Mouse (Mus musculus): ENCODE measurements around the gene Gm28230. TPM values are rescaled to one million over a fixed set of nuclear protein-coding genes. Genes with fewer than 3 reads are reported as not detected.

Gene Gm28230
- polyA plus RNA-seq, 1 experiment: 0.18 TPM

DNA sequence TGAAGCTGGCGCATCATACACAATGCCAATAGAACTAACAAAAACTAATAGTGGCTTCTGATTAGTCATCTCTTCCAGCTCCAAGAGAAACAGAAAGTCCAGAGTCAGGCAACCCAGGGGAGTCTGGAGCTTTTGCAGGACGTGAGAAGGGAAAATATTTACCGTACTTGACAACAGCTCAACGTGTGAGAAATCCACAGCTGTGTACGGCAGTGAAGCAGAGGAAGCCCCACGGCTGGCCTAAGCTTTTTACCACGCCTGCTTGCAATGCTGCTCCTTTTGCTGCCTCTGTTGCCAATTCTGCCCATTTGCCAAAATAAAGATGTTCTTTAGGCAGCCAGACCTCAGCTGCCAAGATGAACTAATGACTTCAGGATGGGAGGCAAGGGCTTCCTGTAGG, 69.0 kb downstream of the Gm28230 start:
- DNase-seq: no peak
- Histone ChIP-seq H3K4me1 (ENCODE audit: control insufficient read depth, insufficient read depth, low read length) (no peaks in the 10 kb centered on the region), H3K4me3 (replicated peaks; ENCODE audit: extremely low read depth, low read depth, low read length) (no peak overlapping the region)
- WGBS: 32% methylated on average over 7 of the region's 7 CpGs
- TF ChIP-seq CTCF (IDR thresholded peaks at IDR 0.05; ENCODE audit: insufficient read depth, low read length): no peak
- no peak for TF ChIP-seq POLR2A (IDR thresholded peaks at IDR 0.05; ENCODE audit: borderline replicate concordance, extremely low read depth, low read depth, low read length)

Other genes starting within 250 kb of the Gm28230 start
- 5.5 and 6.2 TPM in 2 replicates for gene Lnpk, start 147.3 kb upstream of the Gm28230 start, polyA plus RNA-seq (2012; rRNA removed)
- not detected in 2 replicates for gene Evx2, start 67.2 kb upstream of the Gm28230 start, polyA plus RNA-seq (2012; rRNA removed)
- gene Hoxd13, start 58.4 kb upstream of the Gm28230 start, polyA plus RNA-seq (2012; rRNA removed): 0.04 and 0.15 TPM in 2 replicates
- gene Hoxd12, start 51.7 kb upstream of the Gm28230 start, polyA plus RNA-seq (2012; rRNA removed): not detected in 2 replicates
- 0.24 TPM in 1 of 2 replicates, not detected in the other for gene Hoxd11, start 47.2 kb upstream of the Gm28230 start, polyA plus RNA-seq (2012; rRNA removed)
- not detected in 2 replicates for gene Hoxd10, start 34.8 kb upstream of the Gm28230 start, polyA plus RNA-seq (2012; rRNA removed)
- 0.43 and 0.75 TPM in 2 replicates for gene Hoxd9, start 29.0 kb upstream of the Gm28230 start, polyA plus RNA-seq (2012; rRNA removed)
- 0.49 and 0.67 TPM in 2 replicates for gene Hoxd8, start 22.1 kb upstream of the Gm28230 start, polyA plus RNA-seq (2012; rRNA removed)
- gene Hoxd3, start 14.8 kb upstream of the Gm28230 start, polyA plus RNA-seq (2012; rRNA removed): 0.09 TPM in 2 replicates
- 0.63 and 1.4 TPM in 2 replicates for gene Hoxd4, start 14.8 kb upstream of the Gm28230 start, polyA plus RNA-seq (2012; rRNA removed)
- not detected in 2 replicates for gene Hoxd1, start 36.3 kb downstream of the Gm28230 start, polyA plus RNA-seq (2012; rRNA removed)
- gene Mtx2, start 99.1 kb downstream of the Gm28230 start, polyA plus RNA-seq (2012; rRNA removed): 31.3 and 37.6 TPM in 2 replicates

Measured in lung, adult 2 months (tissue).